ENCODE assay signal across 21 mouse cellular contexts in the genomic region with DNA sequence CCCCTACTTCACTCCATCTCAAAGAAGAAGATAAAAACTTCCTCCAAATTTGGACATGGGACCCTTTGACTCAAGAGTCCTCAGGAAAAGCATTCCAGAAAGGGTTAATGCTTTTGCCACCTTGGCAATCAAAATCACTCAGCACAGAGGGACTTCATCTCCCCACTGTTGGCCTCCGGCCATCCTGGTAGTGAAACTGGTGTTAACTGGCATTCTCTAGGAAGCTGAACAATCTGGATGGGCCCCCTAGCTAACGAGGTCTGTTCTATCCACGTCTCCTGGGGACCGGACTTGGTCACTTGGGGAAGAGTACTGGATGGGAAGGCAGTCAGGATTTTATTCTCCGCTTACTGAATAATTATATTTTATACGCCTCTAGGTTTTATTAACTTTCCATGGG. TPM values are rescaled to one million over a fixed set of nuclear protein-coding genes. Genes with fewer than 3 reads are reported as not detected.
A peak's percentile ranks its signal among the peaks of the same experiment; 100 is the strongest.
DNase-seq lines count a peak whose midpoint lies in the region; ATAC-seq lines count a peak whose summit lies in the region.
"Had no signal": no experiment of that assay in that cellular context is flagged by ENCODE, and none has a peak within 500 bp of the region (broad histone marks: within the 10 kb centered on the region; RNA-seq: fewer than 3 reads in every experiment).

No protein-coding gene starts in this region.

- H3K4me3 ChIP-seq in forebrain, embryonic 14.5 days (ENCODE audit: low read depth, low read length), result no peak overlapping the region
- no peak overlapping the region for H3K4me3 ChIP-seq in forebrain, embryonic 10.5 days
- H3K4me3 ChIP-seq in heart, embryonic 15.5 days, result no peak overlapping the region
- no peak overlapping the region for H3K4me3 ChIP-seq in kidney, embryonic 16.5 days (ENCODE audit: low read length)
- H3K4me3 ChIP-seq: embryonic facial prominence, embryonic 12.5 days; forebrain, embryonic 12.5 days; heart, adult 2 months; limb, embryonic 13.5 days; liver, embryonic 12.5 days had no signal

- H3K9ac ChIP-seq in forebrain, embryonic 14.5 days (ENCODE audit: low read length), result no peak overlapping the region
- no peak overlapping the region for H3K9ac ChIP-seq in heart, embryonic 15.5 days
- H3K9ac ChIP-seq in kidney, embryonic 16.5 days (replicated peaks; ENCODE audit: low read length), result no peak overlapping the region
- H3K9ac ChIP-seq: embryonic facial prominence, embryonic 12.5 days; forebrain, embryonic 12.5 days; limb, embryonic 13.5 days; liver, embryonic 12.5 days had no signal

- no peak overlapping the region for H3K4me2 ChIP-seq in forebrain, embryonic 14.5 days (ENCODE audit: low read length)
- H3K4me2 ChIP-seq in heart, embryonic 15.5 days, result peak overlapping the region; percentile 23; the same call in 1 of the 2 replicates
- H3K4me2 ChIP-seq in kidney, embryonic 16.5 days (replicated peaks; ENCODE audit: low read depth, low read length), result no peak overlapping the region
- H3K4me2 ChIP-seq: embryonic facial prominence, embryonic 12.5 days; forebrain, embryonic 12.5 days; limb, embryonic 13.5 days; liver, embryonic 12.5 days; midbrain, embryonic 11.5 days had no signal

- H3K9me3 ChIP-seq in forebrain, embryonic 14.5 days (replicated peaks; ENCODE audit: control insufficient read depth, low read length), result no peaks in the 10 kb centered on the region
- no peaks in the 10 kb centered on the region for H3K9me3 ChIP-seq in forebrain, embryonic 10.5 days
- H3K9me3 ChIP-seq in heart, embryonic 15.5 days (replicated peaks), result no peaks in the 10 kb centered on the region
- H3K9me3 ChIP-seq in kidney, embryonic 16.5 days (ENCODE audit: low read length), result no peaks in the 10 kb centered on the region
- H3K9me3 ChIP-seq: embryonic facial prominence, embryonic 12.5 days; forebrain, embryonic 12.5 days; limb, embryonic 13.5 days; liver, embryonic 12.5 days had no signal

- H3K4me1 ChIP-seq in forebrain, embryonic 14.5 days (ENCODE audit: control insufficient read depth, insufficient read depth, low read length), result peaks cover 8% of the 10 kb centered on the region; the same call in 1 of the 2 replicates
- peaks cover 40% of the 10 kb centered on the region for H3K4me1 ChIP-seq in forebrain, embryonic 10.5 days
- H3K4me1 ChIP-seq in heart, embryonic 15.5 days (replicated peaks), result peaks cover 29% of the 10 kb centered on the region
- H3K4me1 ChIP-seq in kidney, embryonic 16.5 days (ENCODE audit: insufficient read depth, low read length), result peaks cover 6% of the 10 kb centered on the region; the same call in 1 of the 2 replicates
- H3K4me1 ChIP-seq: embryonic facial prominence, embryonic 12.5 days; liver, embryonic 12.5 days had no signal

- no peak overlapping the region for H3K27ac ChIP-seq in forebrain, embryonic 14.5 days (ENCODE audit: low read depth, low read length)
- H3K27ac ChIP-seq in forebrain, embryonic 10.5 days, result no peak overlapping the region
- peak overlapping the region; percentile 36; the same call in 1 of the 2 replicates for H3K27ac ChIP-seq in heart, embryonic 15.5 days
- no peak overlapping the region for H3K27ac ChIP-seq in kidney, embryonic 16.5 days (ENCODE audit: low read length)
- H3K27ac ChIP-seq: embryonic facial prominence, embryonic 12.5 days; forebrain, embryonic 12.5 days; heart, adult 2 months; limb, embryonic 13.5 days; liver, embryonic 12.5 days had no signal

- peak; percentile 61 for ATAC-seq in forebrain, embryonic 14.5 days
- 0 out of 2 replicates have a peak, but pooled peaks have one; percentile 24 for ATAC-seq in heart, embryonic 15.5 days (replicated peaks; ENCODE audit: insufficient number of reproducible peaks, insufficient read depth, low FRiP score, low read depth)
- no peak for ATAC-seq in kidney, embryonic 16.5 days (ENCODE audit: low FRiP score, low TSS enrichment)
- ATAC-seq: liver, embryonic 12.5 days had no signal

- H3K27me3 ChIP-seq in forebrain, embryonic 14.5 days (replicated peaks; ENCODE audit: control insufficient read depth, insufficient read depth, low read length), result no peaks in the 10 kb centered on the region
- H3K27me3 ChIP-seq in forebrain, embryonic 10.5 days (ENCODE audit: poor library complexity, severe bottlenecking), result no peaks in the 10 kb centered on the region
- H3K27me3 ChIP-seq in heart, embryonic 15.5 days, result no peaks in the 10 kb centered on the region
- H3K27me3 ChIP-seq in kidney, embryonic 16.5 days (ENCODE audit: insufficient read depth, low read length), result no peaks in the 10 kb centered on the region
- H3K27me3 ChIP-seq: embryonic facial prominence, embryonic 12.5 days; forebrain, embryonic 12.5 days; limb, embryonic 13.5 days; liver, embryonic 12.5 days had no signal

- peaks cover 21% of the 10 kb centered on the region for H3K36me3 ChIP-seq in forebrain, embryonic 14.5 days (ENCODE audit: control insufficient read depth, insufficient read depth, low read length)
- peaks cover 88% of the 10 kb centered on the region for H3K36me3 ChIP-seq in forebrain, embryonic 10.5 days (replicated peaks)
- H3K36me3 ChIP-seq in heart, embryonic 15.5 days, result peaks cover 5% of the 10 kb centered on the region; the same call in 1 of the 2 replicates
- peaks cover 9% of the 10 kb centered on the region; the same call in 1 of the 2 replicates for H3K36me3 ChIP-seq in kidney, embryonic 16.5 days (ENCODE audit: insufficient read depth, low read length)
- H3K36me3 ChIP-seq: liver, embryonic 12.5 days had no signal

- peak; percentile 78 for DNase-seq in forebrain, embryonic 14.5 days (ENCODE audit: low spot score)
- DNase-seq in forebrain, embryonic 10.5 days (ENCODE audit: extremely low spot score, low spot score), result no peak
- no peak for DNase-seq in heart, adult 8-10 months (ENCODE audit: low spot score)
- peak; percentile 21 to 44 for DNase-seq in kidney, postnatal 4 days
- no peak for DNase-seq in right cerebral cortex, postnatal 10 days (ENCODE audit: low spot score in 2 of 2)
- DNase-seq: adrenal gland, postnatal 25 days; cerebellum, postnatal 25 days; gastrocnemius, postnatal 14 days; heart, adult 2 months; kidney, adult 11 months; kidney, postnatal 25 days; layer of hippocampus, postnatal 36 days; lung, adult 18-20 months; lung, postnatal 10 days had no signal

- WGBS in forebrain, embryonic 14.5 days, result 23% methylated on average over 6 of the region's 6 CpGs
- WGBS in forebrain, embryonic 10.5 days, result 71% methylated on average over 6 of the region's 6 CpGs
- 44% methylated on average over 6 of the region's 6 CpGs for WGBS in heart, embryonic 15.5 days
- 62% methylated on average over 6 of the region's 6 CpGs for WGBS in kidney, embryonic 16.5 days

RNA-seq across cellular contexts. Expression of a gene that starts 57.2 kb away (rescaled TPM):
- 10.6 and 10.7 TPM in 2 replicates for polyA plus RNA-seq in forebrain, embryonic 14.5 days (2014; fragmentation: Nextera tagmentation; extraction: Ambion mirVana)
- 13.7 and 14.9 TPM in 2 replicates for polyA plus RNA-seq in forebrain, embryonic 10.5 days (2016; fragmentation: Nextera tagmentation; extraction: Ambion mirVana)
- polyA plus RNA-seq in heart, embryonic 15.5 days (2015; fragmentation: Nextera tagmentation; extraction: Ambion mirVana), result 7.2 and 9.8 TPM in 2 replicates
- total RNA-seq in heart, adult 8-10 months (2022), result under 1 TPM; 0.19 to 0.79 (median 0.45) TPM
- polyA plus RNA-seq in kidney, embryonic 16.5 days (2015; fragmentation: Nextera tagmentation; extraction: Ambion mirVana), result 11.3 and 12.7 TPM in 2 replicates

Comparison
In these comparisons a context has a peak if more than half of its experiments do, and no peak if none do; other contexts are left out.
1. DNase-seq: peak in forebrain, embryonic 14.5 days (single experiment) and kidney, postnatal 4 days (2 of 2); none in forebrain, embryonic 10.5 days (single experiment), heart, adult 8-10 months (single experiment) and right cerebral cortex, postnatal 10 days (0 of 2).